Mouse (Mus musculus) forebrain, embryonic 14.5 days (tissue): ENCODE data around the gene Hmgb1. TPM values are rescaled to one million over a fixed set of nuclear protein-coding genes. Genes with fewer than 3 reads are reported as not detected.
A peak's percentile ranks its signal among the peaks of the same experiment; 100 is the strongest.

ENCODE experiments used
- ATAC-seq: fragments of 200-750 bp; cut with Nextera tagmentation; 2 replicates; pipeline ENCODE4 v1.8.0; 2017; ENCODE audit warnings: mild to moderate bottlenecking, moderate library complexity
- DNase-seq: peaks from one replicate; pipeline ENCODE4 v3.0.0-alpha.2; 2015; ENCODE audit warnings: low spot score
- H3K27ac ChIP-seq: fragments of 300-500 bp; sonication (generic); 2 replicates; pipeline ENCODE4 v1.5.1; 2014; ENCODE audit warnings: low read depth, mild to moderate bottlenecking, control low read depth, low read length, moderate library complexity
- H3K27me3 ChIP-seq: fragments of 300-500 bp; sonication (generic); replicated peaks from 2 replicates; pipeline ENCODE4 v1.6.1; 2014; ENCODE audit warnings: low read length, control low read depth, mixed read lengths; ENCODE audit not compliant: control insufficient read depth, insufficient read depth
- H3K36me3 ChIP-seq: fragments of 300-500 bp; sonication (generic); 2 replicates; pipeline ENCODE4 v1.6.1; 2014; ENCODE audit warnings: low read length, control low read depth; ENCODE audit not compliant: control insufficient read depth, insufficient read depth
- H3K4me1 ChIP-seq: fragments of 300-500 bp; sonication (generic); 2 replicates; pipeline ENCODE4 v1.6.1; 2014; ENCODE audit warnings: antibody characterized with exemption, low read length, control low read depth; ENCODE audit not compliant: control insufficient read depth, insufficient read depth
- H3K4me2 ChIP-seq: fragments of 300-500 bp; sonication (generic); 2 replicates; pipeline ENCODE4 v1.6.1; 2014; ENCODE audit warnings: mild to moderate bottlenecking, control low read depth, low read length
- H3K4me3 ChIP-seq: fragments of 300-500 bp; sonication (generic); 2 replicates; pipeline ENCODE4 v1.5.1; 2014; ENCODE audit warnings: low read depth, low read length, control low read depth
- H3K9ac ChIP-seq: fragments of 300-500 bp; sonication (generic); 2 replicates; pipeline ENCODE4 v1.6.1; 2014; ENCODE audit warnings: mild to moderate bottlenecking, low read length, control low read depth, moderate library complexity
- H3K9me3 ChIP-seq: fragments of 300-500 bp; sonication (generic); replicated peaks from 2 replicates; pipeline ENCODE4 v1.6.1; 2016; ENCODE audit warnings: low read length, control low read depth, mixed read lengths; ENCODE audit not compliant: control insufficient read depth
- WGBS: fragments of 180-500 bp; shearing (Covaris S2); extraction: QIAGEN DNeasy Blood & Tissue Kit; methylation state at CpG from one replicate; pipeline ENCODE4 v1.1.7; 2014; 5-methylcytosine and 5-hydroxymethylcytosine counted together
- polyA plus RNA-seq: library from polyadenylated mRNA; unstranded; fragments of >200 nt; fragmentation: Nextera tagmentation; extraction: Ambion mirVana; gene quantifications from 2 replicates; pipeline ENCODE4 v1.2.1, GENCODE M21; 2014

Gene Hmgb1
- polyA plus RNA-seq, 1 experiment from 2014 or later = 1,219 TPM

- 85% methylated on average over 4 of the region's 4 CpGs for WGBS
Observed at GRCm38 (mm10) chr5:149212806-149213205, 28.5 kb upstream of the Hmgb1 start.

GRCm38 (mm10) chr5:149211041-149211440 lies 26.8 kb upstream of the Hmgb1 start:
- Histone ChIP-seq H3K27me3 (no peaks in the 10 kb centered on the region), H3K9me3 (no peaks in the 10 kb centered on the region), H3K4me1 (no peaks in the 10 kb centered on the region), H3K27ac (no peak overlapping the region), H3K4me2 (no peak overlapping the region), H3K36me3 (peaks cover 84% of the 10 kb centered on the region), H3K9ac (no peak overlapping the region), H3K4me3 (no peak overlapping the region)
- ATAC-seq (no peak), DNase-seq (no peak)
- WGBS = 73% methylated on average over 4 of the region's 4 CpGs

More at GRCm38 (mm10) chr5:149212806-149213205, 28.5 kb upstream of the Hmgb1 start:
- no peaks in the 10 kb centered on the region for H3K9me3 ChIP-seq
- H3K4me1 ChIP-seq = no peaks in the 10 kb centered on the region
- no peak overlapping the region for H3K27ac ChIP-seq
- H3K27me3 ChIP-seq = no peaks in the 10 kb centered on the region
- H3K4me2 ChIP-seq = no peak overlapping the region
- H3K36me3 ChIP-seq = peaks cover 89% of the 10 kb centered on the region
- no peak overlapping the region for H3K9ac ChIP-seq
- DNase-seq = no peak
- ATAC-seq = no peak
- H3K4me3 ChIP-seq = no peak overlapping the region

GRCm38 (mm10) chr5:149209328-149209727 lies 25.0 kb upstream of the Hmgb1 start:
- DNase-seq (peak; percentile 23), ATAC-seq (no peak)
- 60% methylated on average over 8 of the region's 8 CpGs for WGBS
- Histone ChIP-seq H3K36me3 (peaks cover 80% of the 10 kb centered on the region), H3K4me1 (no peaks in the 10 kb centered on the region), H3K27ac (no peak overlapping the region), H3K9ac (no peak overlapping the region), H3K9me3 (no peaks in the 10 kb centered on the region), H3K4me2 (no peak overlapping the region), H3K4me3 (no peak overlapping the region), H3K27me3 (no peaks in the 10 kb centered on the region)

- no peak overlapping the region for H3K9ac ChIP-seq
- H3K27me3 ChIP-seq = no peaks in the 10 kb centered on the region
- ATAC-seq (no peak), DNase-seq (no peak)
- 97% methylated on average over 7 of the region's 7 CpGs for WGBS
- H3K4me2 ChIP-seq = no peak overlapping the region
- no peak overlapping the region for H3K27ac ChIP-seq
- H3K9me3 ChIP-seq = no peaks in the 10 kb centered on the region
- H3K4me1 ChIP-seq = no peaks in the 10 kb centered on the region
- no peak overlapping the region for H3K4me3 ChIP-seq
- H3K36me3 ChIP-seq = peaks cover 80% of the 10 kb centered on the region
Observed at GRCm38 (mm10) chr5:149208776-149209175, 24.5 kb upstream of the Hmgb1 start.

- no peak for ATAC-seq
- H3K36me3 ChIP-seq = peaks cover 80% of the 10 kb centered on the region
- H3K9me3 ChIP-seq = no peaks in the 10 kb centered on the region
- no peak overlapping the region for H3K9ac ChIP-seq
- no peaks in the 10 kb centered on the region for H3K27me3 ChIP-seq
- no peak for DNase-seq
- H3K4me3 ChIP-seq = no peak overlapping the region
- WGBS = 86% methylated on average over 6 of the region's 6 CpGs
- H3K27ac ChIP-seq = no peak overlapping the region
- H3K4me1 ChIP-seq = no peaks in the 10 kb centered on the region
- no peak overlapping the region for H3K4me2 ChIP-seq
Observed at GRCm38 (mm10) chr5:149207661-149208060, 23.4 kb upstream of the Hmgb1 start.

- WGBS = 96% methylated on average over 5 of the region's 5 CpGs
- DNase-seq (no peak), ATAC-seq (no peak)
- no peak overlapping the region for H3K4me3 ChIP-seq
- H3K27ac ChIP-seq = no peak overlapping the region
- no peaks in the 10 kb centered on the region for H3K9me3 ChIP-seq
- H3K36me3 ChIP-seq = peaks cover 81% of the 10 kb centered on the region
- no peaks in the 10 kb centered on the region for H3K4me1 ChIP-seq
- H3K9ac ChIP-seq = no peak overlapping the region
- no peak overlapping the region for H3K4me2 ChIP-seq
- H3K27me3 ChIP-seq = no peaks in the 10 kb centered on the region
Observed at GRCm38 (mm10) chr5:149206286-149206685, 22.0 kb upstream of the Hmgb1 start.

GRCm38 (mm10) chr5:149205265-149205664 lies 21.0 kb upstream of the Hmgb1 start:
- DNase-seq (no peak), ATAC-seq (no peak)
- Histone ChIP-seq H3K27me3 (no peaks in the 10 kb centered on the region), H3K9ac (no peak overlapping the region), H3K4me1 (no peaks in the 10 kb centered on the region), H3K4me3 (no peak overlapping the region), H3K36me3 (peaks cover 78% of the 10 kb centered on the region), H3K27ac (no peak overlapping the region), H3K4me2 (no peak overlapping the region), H3K9me3 (no peaks in the 10 kb centered on the region)
- 84% methylated on average over 8 of the region's 8 CpGs for WGBS

- no peaks in the 10 kb centered on the region for H3K9me3 ChIP-seq
- DNase-seq = no peak
- 93% methylated on average over 7 of the region's 7 CpGs for WGBS
- H3K36me3 ChIP-seq = peaks cover 75% of the 10 kb centered on the region
- no peaks in the 10 kb centered on the region for H3K27me3 ChIP-seq
- no peaks in the 10 kb centered on the region for H3K4me1 ChIP-seq
- H3K4me2 ChIP-seq = no peak overlapping the region
- no peak overlapping the region for H3K27ac ChIP-seq
- H3K9ac ChIP-seq = no peak overlapping the region
- H3K4me3 ChIP-seq = no peak overlapping the region
- no peak for ATAC-seq
Observed at GRCm38 (mm10) chr5:149204822-149205221, 20.5 kb upstream of the Hmgb1 start.

GRCm38 (mm10) chr5:149203796-149204375 lies 19.6 kb upstream of the Hmgb1 start:
- Histone ChIP-seq H3K36me3 (peaks cover 75% of the 10 kb centered on the region), H3K27ac (no peak overlapping the region), H3K4me2 (no peak overlapping the region), H3K27me3 (no peaks in the 10 kb centered on the region), H3K4me3 (no peak overlapping the region), H3K9ac (no peak overlapping the region), H3K9me3 (no peaks in the 10 kb centered on the region), H3K4me1 (no peaks in the 10 kb centered on the region)
- DNase-seq (no peak), ATAC-seq (no peak)
- 90% methylated on average over 4 of the region's 4 CpGs for WGBS
